Mouse (Mus musculus): ENCODE results near the gene Jsrp1. TPM values are rescaled to one million over a fixed set of nuclear protein-coding genes. Genes with fewer than 3 reads are reported as not detected.

Gene Jsrp1
- polyA plus RNA-seq, 1 experiment from 2014 or later: 0.25 TPM

- no peaks in the 10 kb centered on the region for H3K9me3 ChIP-seq (ENCODE audit: low read length)
- WGBS: 77% methylated on average over 33 of the region's 33 CpGs
- TF ChIP-seq EP300 (IDR thresholded peaks at IDR 0.05): no peak
- no peak for TF ChIP-seq CTCF (IDR thresholded peaks at IDR 0.05)
- DNase-seq (ENCODE audit: low spot score) (no peak), ATAC-seq (no peak)
- no peak overlapping the region for H3K27ac ChIP-seq (ENCODE audit: low read length)
- no peaks in the 10 kb centered on the region for H3K27me3 ChIP-seq (replicated peaks; ENCODE audit: insufficient read depth, low read length)
- no peak overlapping the region for H3K4me2 ChIP-seq (replicated peaks; ENCODE audit: low read depth, low read length)
- H3K4me3 ChIP-seq (ENCODE audit: low read depth, low read length): no peak overlapping the region
- H3K9ac ChIP-seq (replicated peaks; ENCODE audit: low read depth): no peak overlapping the region
- H3K36me3 ChIP-seq (ENCODE audit: insufficient read depth, low read length): peaks cover 44% of the 10 kb centered on the region
- H3K4me1 ChIP-seq (ENCODE audit: insufficient read depth, low read depth, low read length): peaks cover 3% of the 10 kb centered on the region; the same call in 1 of the 2 replicates
Measured at GRCm38 (mm10) chr10:80791476-80792174, 21.7 kb downstream of the Jsrp1 start.

DNA sequence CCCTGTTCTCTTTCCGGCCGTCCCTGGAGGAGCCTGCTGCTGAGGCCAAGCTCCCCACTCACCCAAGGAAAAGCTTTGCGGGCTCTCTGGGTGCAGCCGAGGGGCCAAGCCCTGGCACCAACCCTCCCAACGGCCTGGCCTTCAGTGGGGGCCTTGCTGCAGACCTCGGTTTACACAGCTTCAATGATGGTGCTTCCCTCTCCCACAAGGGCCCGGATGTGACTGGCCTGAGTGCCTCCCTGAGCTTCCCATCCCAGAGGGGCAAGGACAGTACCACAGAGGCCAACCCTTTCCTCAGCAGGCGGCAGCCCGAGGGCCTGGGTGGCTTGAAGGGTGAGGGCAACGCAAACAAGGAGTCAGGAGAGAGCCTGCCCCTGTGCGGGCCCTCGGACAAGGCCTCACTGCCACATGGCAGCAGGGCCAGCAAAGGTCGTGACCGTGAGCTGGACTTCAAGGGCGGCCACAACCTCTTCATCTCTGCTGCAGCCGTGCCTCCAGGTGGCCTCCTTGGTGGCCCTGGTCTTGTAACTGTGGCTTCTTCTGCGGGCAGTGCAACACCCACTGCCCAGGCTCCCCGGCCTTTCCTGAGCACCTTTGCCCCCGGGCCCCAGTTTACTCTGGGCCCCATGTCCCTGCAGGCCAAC is 22.4 kb downstream of the Jsrp1 start:
- Histone ChIP-seq H3K9ac (replicated peaks; ENCODE audit: low read depth) (no peak overlapping the region), H3K27me3 (replicated peaks; ENCODE audit: insufficient read depth, low read length) (no peaks in the 10 kb centered on the region), H3K36me3 (ENCODE audit: insufficient read depth, low read length) (peaks cover 51% of the 10 kb centered on the region), H3K4me3 (ENCODE audit: low read depth, low read length) (no peak overlapping the region), H3K4me2 (replicated peaks; ENCODE audit: low read depth, low read length) (no peak overlapping the region), H3K27ac (ENCODE audit: low read length) (no peak overlapping the region), H3K4me1 (ENCODE audit: insufficient read depth, low read depth, low read length) (no peaks in the 10 kb centered on the region), H3K9me3 (ENCODE audit: low read length) (no peaks in the 10 kb centered on the region)
- ATAC-seq (no peak), DNase-seq (ENCODE audit: low spot score) (no peak)
- TF ChIP-seq EP300 (IDR thresholded peaks at IDR 0.05): no peak
- no peak for TF ChIP-seq CTCF (IDR thresholded peaks at IDR 0.05)
- 84% methylated on average over 19 of the region's 19 CpGs for WGBS

GRCm38 (mm10) chr10:80787517-80787916 is 25.8 kb downstream of the Jsrp1 start:
- ATAC-seq (no peak), DNase-seq (ENCODE audit: low spot score) (no peak)
- Histone ChIP-seq H3K9me3 (ENCODE audit: low read length) (no peaks in the 10 kb centered on the region), H3K27me3 (replicated peaks; ENCODE audit: insufficient read depth, low read length) (no peaks in the 10 kb centered on the region), H3K27ac (ENCODE audit: low read length) (no peak overlapping the region), H3K4me3 (ENCODE audit: low read depth, low read length) (no peak overlapping the region), H3K4me1 (ENCODE audit: insufficient read depth, low read depth, low read length) (no peaks in the 10 kb centered on the region), H3K9ac (replicated peaks; ENCODE audit: low read depth) (no peak overlapping the region), H3K4me2 (replicated peaks; ENCODE audit: low read depth, low read length) (no peak overlapping the region), H3K36me3 (ENCODE audit: insufficient read depth, low read length) (peaks cover 74% of the 10 kb centered on the region)
- WGBS: 72% methylated on average over 2 of the region's 2 CpGs
- no peak for TF ChIP-seq EP300 (IDR thresholded peaks at IDR 0.05)
- TF ChIP-seq CTCF (IDR thresholded peaks at IDR 0.05): no peak

- no peak for TF ChIP-seq CTCF (IDR thresholded peaks at IDR 0.05)
- TF ChIP-seq EP300 (IDR thresholded peaks at IDR 0.05): no peak
- Histone ChIP-seq H3K27me3 (replicated peaks; ENCODE audit: insufficient read depth, low read length) (no peaks in the 10 kb centered on the region), H3K4me1 (ENCODE audit: insufficient read depth, low read depth, low read length) (no peaks in the 10 kb centered on the region), H3K9me3 (ENCODE audit: low read length) (no peaks in the 10 kb centered on the region), H3K9ac (replicated peaks; ENCODE audit: low read depth) (no peak overlapping the region), H3K4me2 (replicated peaks; ENCODE audit: low read depth, low read length) (no peak overlapping the region), H3K36me3 (ENCODE audit: insufficient read depth, low read length) (peaks cover 82% of the 10 kb centered on the region), H3K27ac (ENCODE audit: low read length) (no peak overlapping the region), H3K4me3 (ENCODE audit: low read depth, low read length) (no peak overlapping the region)
- no peak for ATAC-seq
- no peak for DNase-seq (ENCODE audit: low spot score)
- 91% methylated on average over 11 of the region's 11 CpGs for WGBS
Measured at GRCm38 (mm10) chr10:80785963-80786362, 27.3 kb downstream of the Jsrp1 start.

- Histone ChIP-seq H3K9me3 (ENCODE audit: low read length) (no peaks in the 10 kb centered on the region), H3K4me1 (ENCODE audit: insufficient read depth, low read depth, low read length) (no peaks in the 10 kb centered on the region), H3K9ac (replicated peaks; ENCODE audit: low read depth) (no peak overlapping the region), H3K36me3 (ENCODE audit: insufficient read depth, low read length) (peaks cover 76% of the 10 kb centered on the region), H3K4me2 (replicated peaks; ENCODE audit: low read depth, low read length) (no peak overlapping the region), H3K27me3 (replicated peaks; ENCODE audit: insufficient read depth, low read length) (no peaks in the 10 kb centered on the region), H3K27ac (ENCODE audit: low read length) (no peak overlapping the region), H3K4me3 (ENCODE audit: low read depth, low read length) (no peak overlapping the region)
- ATAC-seq: no peak
- TF ChIP-seq CTCF (IDR thresholded peaks at IDR 0.05) (no peak), EP300 (IDR thresholded peaks at IDR 0.05) (no peak)
- DNase-seq (ENCODE audit: low spot score): no peak
- 91% methylated on average over 12 of the region's 12 CpGs for WGBS
Measured at GRCm38 (mm10) chr10:80784871-80785270, 28.4 kb downstream of the Jsrp1 start.

DNA sequence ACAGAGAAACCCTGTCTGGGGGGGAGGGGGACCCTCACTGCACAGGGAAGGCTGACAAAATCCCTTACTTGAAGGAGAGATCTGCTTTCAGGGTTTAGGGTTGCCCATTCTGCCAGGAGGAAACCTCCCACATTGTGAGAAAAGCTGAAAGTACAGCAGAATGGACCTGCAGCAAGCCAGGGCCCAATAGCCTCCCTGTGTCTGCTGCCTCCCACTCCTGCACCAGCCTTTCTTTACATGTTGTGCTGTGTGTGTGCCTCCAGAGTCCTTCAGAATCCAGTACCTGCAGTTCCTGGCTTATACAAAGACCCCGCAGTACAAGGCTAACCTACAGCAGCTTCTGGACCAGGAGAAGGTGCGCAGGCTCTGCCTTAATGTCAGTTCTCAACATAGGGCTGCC is 29.0 kb downstream of the Jsrp1 start:
- Histone ChIP-seq H3K27ac (ENCODE audit: low read length) (no peak overlapping the region), H3K27me3 (replicated peaks; ENCODE audit: insufficient read depth, low read length) (no peaks in the 10 kb centered on the region), H3K36me3 (ENCODE audit: insufficient read depth, low read length) (peaks cover 75% of the 10 kb centered on the region), H3K9me3 (ENCODE audit: low read length) (no peaks in the 10 kb centered on the region), H3K4me1 (ENCODE audit: insufficient read depth, low read depth, low read length) (no peaks in the 10 kb centered on the region), H3K4me2 (replicated peaks; ENCODE audit: low read depth, low read length) (no peak overlapping the region), H3K9ac (replicated peaks; ENCODE audit: low read depth) (no peak overlapping the region), H3K4me3 (ENCODE audit: low read depth, low read length) (no peak overlapping the region)
- WGBS: 98% methylated on average over 2 of the region's 2 CpGs
- no peak for TF ChIP-seq CTCF (IDR thresholded peaks at IDR 0.05)
- no peak for TF ChIP-seq EP300 (IDR thresholded peaks at IDR 0.05)
- DNase-seq (ENCODE audit: low spot score) (no peak), ATAC-seq (no peak)
